Mouse (Mus musculus) C2C12 (cell line): ENCODE measurements around the gene 2310007B03Rik. TPM values are rescaled to one million over a fixed set of nuclear protein-coding genes. Genes with fewer than 3 reads are reported as not detected.

Experiments
- H3K27me3 ChIP-seq: one replicate; pipeline ENCODE4 v1.6.1; 2011; ENCODE audit not compliant: control insufficient read depth, insufficient read depth, insufficient read length
- H3K36me3 ChIP-seq: one replicate; pipeline ENCODE4 v1.6.1; 2011; ENCODE audit not compliant: control insufficient read depth, insufficient read depth
- H3K4me3 ChIP-seq: one replicate; pipeline ENCODE4 v1.5.1; 2011; ENCODE audit warnings: mild to moderate bottlenecking, control low read depth; ENCODE audit not compliant: poor library complexity, insufficient read depth, severe bottlenecking
- H3K79me2 ChIP-seq: one replicate; pipeline ENCODE4 v1.6.1; 2011; ENCODE audit not compliant: control insufficient read depth, insufficient read depth
- H3K79me3 ChIP-seq: one replicate; pipeline ENCODE4 v1.6.1; 2011; ENCODE audit warnings: low read depth, control low read depth
- H3ac ChIP-seq: one replicate; pipeline ENCODE3; 2011; ENCODE audit warnings: low read depth; ENCODE audit not compliant: control insufficient read depth, insufficient read length
- CEBPB ChIP-seq: IDR thresholded peaks from one replicate; pipeline ENCODE4 v1.6.1; 2011; ENCODE audit warnings: low read depth, mild to moderate bottlenecking, control low read depth, moderate library complexity
- CTCF ChIP-seq: IDR thresholded peaks from one replicate; pipeline ENCODE4 v1.5.1; 2011; ENCODE audit not compliant: control insufficient read depth, insufficient read depth, insufficient read length
- FOSL1 ChIP-seq: IDR thresholded peaks from one replicate; pipeline ENCODE4 v1.8.0; 2011; ENCODE audit warnings: mild to moderate bottlenecking, low read length; ENCODE audit not compliant: poor library complexity, insufficient read depth, severe bottlenecking
- MAX ChIP-seq: IDR thresholded peaks from one replicate; pipeline ENCODE4 v1.6.1; 2011; ENCODE audit warnings: mild to moderate bottlenecking, control low read depth
- MYOD1 ChIP-seq: IDR thresholded peaks from one replicate; pipeline ENCODE4 v1.6.1; 2011; ENCODE audit warnings: low read depth; ENCODE audit not compliant: control insufficient read depth, insufficient read length
- MYOG ChIP-seq: IDR thresholded peaks from one replicate; pipeline ENCODE4 v1.6.1; 2011; ENCODE audit not compliant: control insufficient read depth, insufficient read length; ENCODE audit errors: extremely low read depth
- USF1 ChIP-seq: IDR thresholded peaks from one replicate; pipeline ENCODE4 v1.6.1; 2011; ENCODE audit warnings: low read depth, mild to moderate bottlenecking, control low read depth, moderate library complexity
- polyA plus RNA-seq: library from polyadenylated mRNA; unstranded; fragments of >200 nt; fragmentation: generic; extraction: Trizol; gene quantifications from one replicate; pipeline ENCODE4 v1.2.1, GENCODE M21; 2012; ENCODE audit warnings: missing spikeins

2310007B03Rik gene
- polyA plus RNA-seq, 1 experiment: 0.09 TPM

DNA sequence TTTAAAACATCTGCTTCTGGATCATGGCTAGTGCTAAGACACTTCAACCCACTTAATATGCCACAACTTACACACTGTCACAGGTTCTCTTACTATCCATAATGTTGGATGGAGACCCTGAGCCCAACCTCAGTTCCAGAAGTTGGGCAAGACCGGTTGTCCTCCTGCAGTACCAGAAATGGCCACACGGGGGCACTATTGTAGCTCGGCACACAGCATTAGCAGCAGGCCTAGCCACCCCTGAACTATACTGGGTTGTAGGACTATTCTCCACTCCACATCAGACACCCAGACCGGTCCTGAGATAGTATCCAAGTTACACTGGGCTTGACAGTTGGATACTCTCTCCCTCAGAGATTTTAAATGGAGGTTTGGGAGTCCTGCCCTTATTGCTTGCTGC is 13.7 kb upstream of the 2310007B03Rik start:
- no peak overlapping the region for H3K4me3 ChIP-seq
- TF ChIP-seq CTCF: peak; percentile 86
- TF ChIP-seq CEBPB: peak; percentile 66
- no peak for TF ChIP-seq FOSL1
- H3K79me3 ChIP-seq: no peaks in the 10 kb centered on the region
- H3K79me2 ChIP-seq: no peaks in the 10 kb centered on the region
- no peak overlapping the region for H3ac ChIP-seq
- no peaks in the 10 kb centered on the region for H3K27me3 ChIP-seq
- no peaks in the 10 kb centered on the region for H3K36me3 ChIP-seq

DNA sequence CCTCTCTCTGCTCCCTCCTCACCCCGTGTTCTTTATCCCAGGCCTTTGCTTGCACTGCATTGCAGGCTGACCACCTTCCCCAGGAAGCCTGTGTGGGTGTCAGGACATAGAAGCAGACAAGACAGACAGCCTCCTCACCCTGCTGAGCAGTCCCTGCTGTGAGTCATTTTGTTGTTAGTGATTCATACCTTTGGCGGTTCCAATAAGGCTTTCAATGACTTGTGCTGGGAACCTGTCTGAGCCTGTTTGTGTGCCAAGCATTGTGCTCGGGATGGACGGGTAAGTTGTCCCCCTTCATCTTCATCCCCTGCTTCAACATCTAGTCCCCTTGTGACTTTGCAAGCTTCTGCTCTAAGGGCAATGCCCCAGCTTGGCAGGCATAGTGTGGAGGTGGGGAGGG is 12.9 kb upstream of the 2310007B03Rik start:
- H3K79me3 ChIP-seq: no peaks in the 10 kb centered on the region
- TF ChIP-seq FOSL1 (peak; percentile 81), MAX (no peak)
- H3K79me2 ChIP-seq: no peaks in the 10 kb centered on the region
- H3K27me3 ChIP-seq: no peaks in the 10 kb centered on the region
- no peak overlapping the region for H3ac ChIP-seq
- H3K36me3 ChIP-seq: no peaks in the 10 kb centered on the region
- no peak overlapping the region for H3K4me3 ChIP-seq

DNA sequence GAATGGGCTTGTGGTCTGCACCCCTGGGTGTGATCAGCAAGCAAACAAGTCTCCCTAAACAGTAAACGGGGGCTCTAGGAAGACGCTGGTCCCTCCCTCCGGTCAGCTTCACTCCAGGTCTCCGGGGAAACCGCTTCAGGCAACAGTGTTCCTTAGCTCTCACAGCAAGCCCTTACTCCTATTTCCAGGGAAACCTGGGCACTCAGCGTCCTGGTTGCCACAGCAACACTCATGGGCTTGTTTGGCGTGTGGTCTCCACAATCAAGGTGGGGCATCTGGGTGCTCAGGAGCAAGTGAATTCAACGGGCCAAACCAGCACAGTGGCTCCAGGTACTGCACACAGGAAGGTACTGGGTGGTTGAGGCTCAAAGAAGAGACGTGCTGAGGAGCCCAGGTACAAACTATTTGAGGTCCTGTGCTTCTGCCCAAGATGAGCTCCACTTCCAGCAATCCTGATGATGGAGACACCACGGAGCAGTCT is 7.6 kb upstream of the 2310007B03Rik start, which contains the start of gene Crocc2:
Crocc2 (plus strand) TSS at position 431 of the 481 bp plus-strand sequence.
- Histone ChIP-seq H3K79me2 (no peaks in the 10 kb centered on the region), H3K4me3 (no peak within 1 kb of the TSS), H3K27me3 (no peaks in the 10 kb centered on the region), H3K36me3 (no peaks in the 10 kb centered on the region), H3ac (no peak within 1 kb of the TSS), H3K79me3 (no peaks in the 10 kb centered on the region)
- TF ChIP-seq MYOG (no peak), MAX (no peak), CEBPB (no peak), MYOD1 (no peak), FOSL1 (no peak), USF1 (no peak), CTCF (no peak)

DNA sequence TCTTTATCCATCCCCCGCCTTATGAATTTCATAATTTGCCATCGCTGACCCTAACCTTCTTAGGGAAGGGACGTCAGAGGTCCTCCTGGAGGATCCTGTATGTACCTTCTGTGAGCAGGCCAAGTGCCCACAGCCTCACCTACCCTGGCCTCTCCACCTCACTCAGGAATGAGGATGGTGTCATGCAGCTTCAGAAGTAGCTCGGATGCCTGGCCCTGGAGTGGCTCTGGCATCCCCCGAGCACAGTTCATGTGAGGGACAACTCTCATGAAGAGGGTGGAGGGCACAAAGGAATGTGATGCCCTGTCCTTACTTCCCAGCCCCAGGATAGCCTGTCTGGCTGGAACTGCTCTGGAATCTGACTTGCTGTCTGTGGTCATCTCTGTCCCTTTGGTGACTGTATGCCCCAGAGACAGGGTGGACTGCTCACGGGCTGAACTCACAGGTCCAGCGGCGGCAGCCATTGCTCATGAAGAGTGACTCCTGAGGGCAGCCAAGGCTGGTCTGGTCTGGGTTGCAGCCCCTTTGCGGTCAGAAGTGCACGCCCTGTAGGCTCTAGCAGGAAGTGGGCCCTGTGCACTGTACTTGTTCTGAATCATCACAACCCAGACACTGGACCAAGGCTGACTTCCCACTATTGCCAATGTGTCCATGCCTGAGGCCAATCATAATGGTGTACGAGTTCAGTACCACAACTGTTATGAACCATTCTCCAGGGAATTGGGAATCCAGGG is 5.8 kb upstream of the 2310007B03Rik start:
- H3K79me2 ChIP-seq: no peaks in the 10 kb centered on the region
- no peaks in the 10 kb centered on the region for H3K27me3 ChIP-seq
- no peak overlapping the region for H3K4me3 ChIP-seq
- TF ChIP-seq CTCF (no peak), MAX (peak; percentile 23)
- H3ac ChIP-seq: no peak overlapping the region
- H3K79me3 ChIP-seq: no peaks in the 10 kb centered on the region
- no peaks in the 10 kb centered on the region for H3K36me3 ChIP-seq

DNA sequence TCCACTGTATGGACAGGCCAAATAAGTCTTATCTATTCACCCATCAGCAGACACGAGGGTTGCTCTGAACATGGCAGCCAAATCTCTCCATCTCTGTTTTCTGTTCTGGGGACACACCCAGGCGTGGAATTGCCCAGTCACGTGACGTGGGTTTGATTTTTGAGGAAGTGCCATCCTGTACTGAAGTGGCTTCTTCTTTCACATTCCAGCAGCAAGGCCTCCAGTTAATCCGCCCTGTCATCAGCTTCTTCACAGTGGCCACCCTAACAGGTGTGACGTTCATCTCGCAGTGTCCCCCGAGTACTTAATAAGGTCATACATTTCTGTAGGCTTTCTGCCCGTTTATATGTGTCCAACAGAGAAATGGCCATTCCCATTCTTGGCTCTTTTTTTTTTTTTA is 4.7 kb upstream of the 2310007B03Rik start:
- H3K27me3 ChIP-seq: no peaks in the 10 kb centered on the region
- H3ac ChIP-seq: no peak overlapping the region
- H3K79me2 ChIP-seq: no peaks in the 10 kb centered on the region
- no peaks in the 10 kb centered on the region for H3K79me3 ChIP-seq
- TF ChIP-seq USF1 (peak; percentile 96), FOSL1 (no peak), MYOD1 (peak; percentile 70)
- no peaks in the 10 kb centered on the region for H3K36me3 ChIP-seq
- H3K4me3 ChIP-seq: no peak overlapping the region

DNA sequence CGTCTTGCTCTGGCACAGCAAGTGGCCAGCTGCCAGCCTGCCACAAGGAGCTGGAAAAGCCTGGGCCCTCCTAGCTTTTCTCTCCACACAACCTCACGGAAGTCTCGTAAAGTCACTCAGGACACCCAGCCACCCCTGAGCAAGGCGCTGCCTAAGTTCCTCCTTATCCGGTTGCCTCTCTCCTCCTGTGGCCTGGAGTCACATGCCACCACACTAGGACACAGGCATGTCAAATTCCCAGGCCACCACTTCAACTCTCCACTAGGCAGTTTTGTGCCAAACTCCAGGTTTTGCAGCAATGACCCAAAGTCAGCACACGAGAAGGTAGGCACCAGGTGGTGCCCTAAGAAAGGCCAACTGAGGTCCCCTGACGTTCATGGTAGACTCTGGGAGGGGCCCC is 1.8 kb upstream of the 2310007B03Rik start:
- Histone ChIP-seq H3K79me2 (no peaks in the 10 kb centered on the region), H3K36me3 (no peaks in the 10 kb centered on the region), H3K4me3 (no peak overlapping the region), H3K79me3 (no peaks in the 10 kb centered on the region), H3ac (no peak overlapping the region), H3K27me3 (no peaks in the 10 kb centered on the region)
- TF ChIP-seq CTCF (no peak), FOSL1 (no peak), CEBPB (no peak), MYOD1 (no peak), MYOG (no peak), USF1 (no peak)

DNA sequence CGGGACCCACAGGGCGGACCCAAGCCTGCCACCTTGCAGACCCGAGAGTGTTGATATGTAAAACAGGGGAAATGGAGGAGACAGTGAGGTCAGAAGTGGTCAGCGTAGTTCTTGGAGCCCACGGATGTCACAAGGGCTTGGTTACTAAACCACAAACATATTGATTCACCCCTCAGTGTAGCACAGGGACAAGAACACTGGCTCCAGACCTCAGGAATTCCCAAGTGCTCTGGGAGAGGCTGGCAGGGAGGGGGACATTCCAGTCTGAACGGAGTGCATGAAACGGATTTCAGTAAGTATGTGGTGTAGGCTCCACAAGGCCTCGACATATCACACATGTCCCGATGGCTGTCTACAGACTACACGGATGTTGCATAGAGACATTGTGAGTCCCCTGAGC is 1.2 kb upstream of the 2310007B03Rik start:
- H3ac ChIP-seq: no peak overlapping the region
- no peaks in the 10 kb centered on the region for H3K36me3 ChIP-seq
- no peak for TF ChIP-seq CTCF
- no peak for TF ChIP-seq MAX
- TF ChIP-seq FOSL1: no peak
- no peak for TF ChIP-seq MYOG
- no peak for TF ChIP-seq USF1
- no peak for TF ChIP-seq CEBPB
- TF ChIP-seq MYOD1: no peak
- H3K4me3 ChIP-seq: no peak overlapping the region
- H3K79me3 ChIP-seq: no peaks in the 10 kb centered on the region
- no peaks in the 10 kb centered on the region for H3K79me2 ChIP-seq
- no peaks in the 10 kb centered on the region for H3K27me3 ChIP-seq
